Mouse (Mus musculus): ENCODE measurements around the gene Rnf141. TPM values are rescaled to one million over a fixed set of nuclear protein-coding genes. Genes with fewer than 3 reads are reported as not detected.

Rnf141 gene
- polyA plus RNA-seq, 1 experiment: 79.9 TPM

DNA sequence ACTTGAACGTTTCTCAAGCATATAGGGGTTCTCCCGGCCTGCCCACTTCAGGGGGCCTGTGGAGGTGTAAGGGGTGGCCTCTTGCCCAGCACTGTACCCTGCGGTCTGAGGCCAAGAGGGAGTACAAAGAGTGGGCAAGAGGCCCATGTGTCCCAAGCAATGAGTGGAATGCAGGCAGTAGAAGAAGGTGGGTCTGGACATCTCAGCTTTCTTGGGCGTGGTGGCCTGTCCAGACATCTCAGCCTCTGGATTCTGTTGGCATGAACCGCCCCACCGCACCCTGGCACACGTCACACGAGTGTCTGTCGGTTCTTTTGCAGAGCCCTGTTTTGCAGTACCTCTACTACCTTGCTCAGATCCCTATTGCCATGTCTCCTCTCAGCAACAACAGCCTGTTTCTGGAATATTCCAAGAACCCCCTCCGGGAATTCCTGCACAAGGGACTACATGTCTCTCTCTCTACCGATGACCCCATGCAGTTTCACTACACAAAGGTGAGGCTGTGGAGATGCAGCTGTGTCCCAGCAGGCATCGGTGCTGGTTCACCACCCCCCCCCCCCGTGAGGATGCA lies 36.7 kb downstream of the Rnf141 start:
- H3K4me1 ChIP-seq (ENCODE audit: control insufficient read depth, insufficient read depth, low read length): peaks cover 2% of the 10 kb centered on the region; the same call in 1 of the 2 replicates
- H3K27ac ChIP-seq (ENCODE audit: insufficient read depth, low read length): no peak overlapping the region
- no peak overlapping the region for H3K4me3 ChIP-seq (ENCODE audit: insufficient read depth, low read length)
- no peak for TF ChIP-seq CTCF (IDR thresholded peaks at IDR 0.05; ENCODE audit: extremely low read depth, insufficient read depth, low read length)

GRCm38 (mm10) chr7:110804266-110804665 lies 40.0 kb downstream of the Rnf141 start:
- H3K27ac ChIP-seq (ENCODE audit: insufficient read depth, low read length): no peak overlapping the region
- no peak overlapping the region for H3K4me3 ChIP-seq (ENCODE audit: insufficient read depth, low read length)
- H3K4me1 ChIP-seq (ENCODE audit: control insufficient read depth, insufficient read depth, low read length): peaks cover 1% of the 10 kb centered on the region; the same call in 1 of the 2 replicates
- no peak for TF ChIP-seq POLR2A (IDR thresholded peaks at IDR 0.05; ENCODE audit: extremely low read depth, insufficient read depth, low read length)
- no peak for TF ChIP-seq CTCF (IDR thresholded peaks at IDR 0.05; ENCODE audit: extremely low read depth, insufficient read depth, low read length)

DNA sequence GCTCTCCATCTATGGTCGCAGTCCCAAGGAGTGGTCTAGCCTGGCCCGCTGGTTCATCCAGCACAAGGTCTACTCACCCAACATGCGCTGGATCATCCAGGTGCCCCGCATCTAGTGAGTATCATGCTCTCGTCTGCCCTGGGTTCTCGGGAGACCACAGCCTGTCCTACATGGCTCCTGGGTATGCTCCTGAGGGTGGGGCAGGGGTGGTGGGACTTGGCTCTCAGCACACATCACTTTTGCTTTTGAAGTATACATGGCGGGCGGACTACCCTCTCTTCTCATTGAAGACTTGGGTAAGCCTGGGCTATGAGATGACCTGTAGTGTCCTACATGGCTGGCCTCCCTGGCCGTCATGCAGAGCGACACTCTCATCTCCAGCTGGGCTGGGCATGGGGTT lies 41.1 kb downstream of the Rnf141 start:
- no peak for TF ChIP-seq CTCF (IDR thresholded peaks at IDR 0.05; ENCODE audit: extremely low read depth, insufficient read depth, low read length)
- no peak overlapping the region for H3K27ac ChIP-seq (ENCODE audit: insufficient read depth, low read length)
- H3K4me1 ChIP-seq (ENCODE audit: control insufficient read depth, insufficient read depth, low read length): no peaks in the 10 kb centered on the region
- H3K4me3 ChIP-seq (ENCODE audit: insufficient read depth, low read length): no peak overlapping the region

DNA sequence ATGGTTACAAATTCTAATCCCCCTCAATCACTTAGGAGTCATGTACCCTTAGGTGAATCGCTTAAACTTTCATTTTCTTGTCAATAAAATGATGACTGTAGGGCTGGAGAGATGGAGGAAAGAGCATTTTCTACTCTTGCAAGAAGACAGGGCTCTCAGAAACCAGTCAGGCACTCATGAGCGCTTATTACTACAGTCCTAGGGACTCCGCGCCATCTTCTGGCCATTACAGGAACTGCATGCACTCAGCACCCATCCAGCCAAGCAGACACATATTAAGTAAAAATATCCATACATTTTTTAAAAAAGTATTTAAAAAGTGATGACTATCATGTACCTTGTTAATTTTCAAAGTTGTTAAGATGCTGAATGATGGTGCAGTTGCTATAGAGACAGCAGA lies 43.2 kb downstream of the Rnf141 start:
- Histone ChIP-seq H3K27ac (ENCODE audit: insufficient read depth, low read length) (no peak overlapping the region), H3K4me3 (ENCODE audit: insufficient read depth, low read length) (no peak overlapping the region), H3K4me1 (ENCODE audit: control insufficient read depth, insufficient read depth, low read length) (no peaks in the 10 kb centered on the region)
- TF ChIP-seq POLR2A (IDR thresholded peaks at IDR 0.05; ENCODE audit: extremely low read depth, insufficient read depth, low read length) (no peak), CTCF (IDR thresholded peaks at IDR 0.05; ENCODE audit: extremely low read depth, insufficient read depth, low read length) (peak; percentile 98)

DNA sequence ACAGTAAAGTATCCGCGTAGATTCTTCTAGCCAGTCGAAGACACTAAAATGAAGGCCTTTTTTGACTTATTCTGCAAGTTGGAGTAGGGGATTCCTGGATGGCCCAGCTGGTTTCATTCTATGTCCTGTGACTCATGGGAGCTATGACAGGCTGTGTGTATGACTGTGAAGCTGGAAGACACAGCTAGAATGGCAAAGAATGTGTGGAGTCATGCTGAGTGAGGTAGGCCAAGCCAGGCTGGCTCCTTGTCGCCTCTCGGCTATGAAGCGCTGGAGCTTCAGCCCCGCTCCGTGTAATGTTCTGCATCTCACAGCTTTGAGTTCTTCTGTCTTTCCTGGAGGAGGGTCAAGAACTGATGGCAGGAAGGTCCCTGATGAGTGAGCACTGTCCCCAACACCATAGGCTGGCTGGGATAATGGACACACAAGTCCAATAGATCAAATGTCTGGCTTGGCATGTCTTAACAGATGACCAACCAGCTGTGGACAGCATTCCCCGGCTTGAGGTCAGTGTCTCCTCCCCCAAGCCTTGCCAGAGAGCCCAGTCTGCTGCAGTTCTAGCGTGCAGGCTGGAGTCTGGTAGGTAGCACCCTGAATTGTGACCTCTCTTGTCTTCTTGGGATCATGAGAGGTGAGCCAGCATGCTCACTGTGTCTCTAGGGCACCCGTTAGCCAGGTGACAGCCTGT lies 46.4 kb downstream of the Rnf141 start:
- no peak for TF ChIP-seq CTCF (IDR thresholded peaks at IDR 0.05; ENCODE audit: extremely low read depth, insufficient read depth, low read length)
- Histone ChIP-seq H3K4me1 (ENCODE audit: control insufficient read depth, insufficient read depth, low read length) (no peaks in the 10 kb centered on the region), H3K27ac (ENCODE audit: insufficient read depth, low read length) (no peak overlapping the region), H3K4me3 (ENCODE audit: insufficient read depth, low read length) (no peak overlapping the region)

DNA sequence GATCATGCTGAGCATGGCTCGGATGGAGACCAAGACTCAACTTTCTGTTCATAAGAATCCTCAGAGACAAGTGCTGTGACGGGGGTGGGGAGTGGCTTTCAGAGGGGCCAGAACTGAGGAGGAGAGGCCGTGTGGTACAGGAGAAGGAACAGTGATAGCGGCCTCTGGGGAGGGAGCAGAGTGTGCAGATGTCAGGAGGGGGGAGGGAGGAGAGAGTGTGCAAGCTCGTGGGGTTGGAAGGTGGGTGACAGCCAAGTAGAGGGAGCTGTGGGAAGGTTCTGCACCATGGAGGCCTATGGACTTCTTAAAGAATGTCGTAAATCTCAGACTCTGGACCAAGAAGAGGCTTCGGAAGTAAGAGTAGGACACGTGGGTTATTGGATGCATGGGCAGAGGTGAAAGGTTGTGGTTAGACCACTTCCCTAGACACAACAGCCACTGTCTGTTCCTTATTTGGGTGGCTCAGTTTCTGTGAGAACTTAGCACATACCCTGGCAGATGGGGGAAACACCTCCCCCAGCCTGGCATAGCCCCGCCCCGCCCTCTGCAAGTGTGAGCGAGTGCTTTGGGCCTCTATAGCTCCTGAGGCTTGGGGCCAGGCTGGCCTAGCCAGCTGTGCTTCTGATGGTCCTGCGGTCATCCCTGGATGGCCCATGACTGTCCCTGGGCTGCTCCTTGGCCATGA lies 47.7 kb downstream of the Rnf141 start:
- no peak overlapping the region for H3K27ac ChIP-seq (ENCODE audit: insufficient read depth, low read length)
- H3K4me3 ChIP-seq (ENCODE audit: insufficient read depth, low read length): no peak overlapping the region
- H3K4me1 ChIP-seq (ENCODE audit: control insufficient read depth, insufficient read depth, low read length): no peaks in the 10 kb centered on the region
- TF ChIP-seq CTCF (IDR thresholded peaks at IDR 0.05; ENCODE audit: extremely low read depth, insufficient read depth, low read length) (no peak), POLR2A (IDR thresholded peaks at IDR 0.05; ENCODE audit: extremely low read depth, insufficient read depth, low read length) (no peak)

- Histone ChIP-seq H3K4me1 (ENCODE audit: control insufficient read depth, insufficient read depth, low read length) (no peaks in the 10 kb centered on the region), H3K4me3 (ENCODE audit: insufficient read depth, low read length) (no peak overlapping the region), H3K27ac (ENCODE audit: insufficient read depth, low read length) (no peak overlapping the region)
- no peak for TF ChIP-seq POLR2A (IDR thresholded peaks at IDR 0.05; ENCODE audit: extremely low read depth, insufficient read depth, low read length)
- no peak for TF ChIP-seq CTCF (IDR thresholded peaks at IDR 0.05; ENCODE audit: extremely low read depth, insufficient read depth, low read length)
Observed at GRCm38 (mm10) chr7:110794722-110795121, 49.5 kb downstream of the Rnf141 start.

DNA sequence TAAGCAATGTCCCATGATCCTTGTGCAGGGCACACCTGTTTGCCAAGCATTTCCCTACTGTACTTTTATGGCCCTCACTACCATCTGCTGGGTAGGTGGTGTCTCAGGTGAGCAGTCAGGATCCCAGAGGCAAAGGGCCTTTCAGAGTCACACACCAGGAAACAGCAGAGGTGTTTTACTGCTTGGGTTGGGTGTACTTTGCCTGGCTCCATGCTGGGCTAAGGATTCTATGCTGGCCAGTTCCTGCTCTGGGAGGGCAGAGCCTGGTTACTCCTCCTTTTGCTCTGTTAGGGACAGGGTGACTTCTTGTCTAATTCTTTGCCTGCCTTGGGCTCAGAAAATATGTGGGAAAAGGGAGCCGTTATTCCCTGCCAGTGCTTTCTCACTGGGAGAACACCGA lies 51.4 kb downstream of the Rnf141 start:
- no peaks in the 10 kb centered on the region for H3K4me1 ChIP-seq (ENCODE audit: control insufficient read depth, insufficient read depth, low read length)
- no peak overlapping the region for H3K4me3 ChIP-seq (ENCODE audit: insufficient read depth, low read length)
- TF ChIP-seq CTCF (IDR thresholded peaks at IDR 0.05; ENCODE audit: extremely low read depth, insufficient read depth, low read length) (no peak), POLR2A (IDR thresholded peaks at IDR 0.05; ENCODE audit: extremely low read depth, insufficient read depth, low read length) (no peak)
- no peak overlapping the region for H3K27ac ChIP-seq (ENCODE audit: insufficient read depth, low read length)

DNA sequence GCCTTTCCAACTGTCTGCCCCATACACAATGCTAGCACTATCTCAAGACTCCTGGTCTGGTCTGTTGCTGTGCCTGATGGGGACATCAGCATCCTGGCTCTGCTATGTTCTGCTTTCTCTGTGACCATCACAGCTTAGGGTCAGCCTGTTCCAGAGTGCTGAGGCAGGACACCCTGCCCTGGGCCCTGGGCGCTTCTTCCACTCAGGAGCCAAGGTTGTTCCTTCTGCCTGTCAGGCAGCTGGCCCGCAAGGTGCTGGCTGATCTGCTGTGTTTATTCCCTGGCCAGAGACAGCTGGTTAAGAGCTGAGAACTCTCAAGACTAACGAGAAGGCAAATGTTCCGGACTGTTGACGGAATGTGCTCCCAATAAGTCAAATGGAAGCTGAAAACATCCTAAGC lies 52.1 kb downstream of the Rnf141 start:
- TF ChIP-seq CTCF (IDR thresholded peaks at IDR 0.05; ENCODE audit: extremely low read depth, insufficient read depth, low read length) (no peak), POLR2A (IDR thresholded peaks at IDR 0.05; ENCODE audit: extremely low read depth, insufficient read depth, low read length) (no peak)
- no peak overlapping the region for H3K4me3 ChIP-seq (ENCODE audit: insufficient read depth, low read length)
- no peaks in the 10 kb centered on the region for H3K4me1 ChIP-seq (ENCODE audit: control insufficient read depth, insufficient read depth, low read length)
- no peak overlapping the region for H3K27ac ChIP-seq (ENCODE audit: insufficient read depth, low read length)

GRCm38 (mm10) chr7:110790878-110791277 lies 53.4 kb downstream of the Rnf141 start:
- Histone ChIP-seq H3K4me3 (ENCODE audit: insufficient read depth, low read length) (no peak overlapping the region), H3K27ac (ENCODE audit: insufficient read depth, low read length) (no peak overlapping the region), H3K4me1 (ENCODE audit: control insufficient read depth, insufficient read depth, low read length) (no peaks in the 10 kb centered on the region)
- TF ChIP-seq CTCF (IDR thresholded peaks at IDR 0.05; ENCODE audit: extremely low read depth, insufficient read depth, low read length) (no peak), POLR2A (IDR thresholded peaks at IDR 0.05; ENCODE audit: extremely low read depth, insufficient read depth, low read length) (no peak)

Data from cortical plate, adult 2 months (tissue).